Mouse (Mus musculus) G1E-ER4 (cell line): ENCODE measurements around the gene Ikzf3. TPM values are rescaled to one million over a fixed set of nuclear protein-coding genes. Genes with fewer than 3 reads are reported as not detected.

Experiments
- GATA1 ChIP-seq: IDR thresholded peaks from one replicate; pipeline ENCODE4 v1.8.0; 2012; ENCODE audit warnings: low read length, inconsistent platforms
- polyA plus RNA-seq: library from polyadenylated mRNA; stranded (reverse); fragments of >175 nt; gene quantifications from 2 replicates; pipeline ENCODE4 v1.2.3, GENCODE M21; 2012

Ikzf3 gene
- polyA plus RNA-seq, 1 experiment = not detected

- TF ChIP-seq GATA1 = no peak
These were observed 113.9 kb downstream of the Ikzf3 start for GRCm38 (mm10) chr11:98431743-98432502.

GRCm38 (mm10) chr11:98428436-98428835, 117.4 kb downstream of the Ikzf3 start:
- TF ChIP-seq GATA1 = no peak

GRCm38 (mm10) chr11:98426592-98426991, 119.2 kb downstream of the Ikzf3 start:
- TF ChIP-seq GATA1 = no peak

GRCm38 (mm10) chr11:98418939-98419547, 126.8 kb downstream of the Ikzf3 start:
- TF ChIP-seq GATA1 = no peak

- TF ChIP-seq GATA1 = no peak
These were observed 127.6 kb downstream of the Ikzf3 start for GRCm38 (mm10) chr11:98418273-98418672.

GRCm38 (mm10) chr11:98417074-98417473, 128.8 kb downstream of the Ikzf3 start:
- TF ChIP-seq GATA1 = no peak

Other genes with a start within 250 kb of the Ikzf3 start
- gene Neurod2, start 216.4 kb downstream of the Ikzf3 start, polyA plus RNA-seq = not detected in 2 replicates
- not detected in 2 replicates for gene Ppp1r1b, start 197.6 kb downstream of the Ikzf3 start, polyA plus RNA-seq
- 25.4 and 31.5 TPM in 2 replicates for gene Stard3, start 187.7 kb downstream of the Ikzf3 start, polyA plus RNA-seq
- not detected in 2 replicates for gene Tcap, start 162.2 kb downstream of the Ikzf3 start, polyA plus RNA-seq
- gene Pnmt, start 159.6 kb downstream of the Ikzf3 start, polyA plus RNA-seq = not detected in 2 replicates
- gene Pgap3, start 145.5 kb downstream of the Ikzf3 start, polyA plus RNA-seq = 11.3 and 13.7 TPM in 2 replicates
- not detected in 2 replicates for gene Erbb2, start 133.6 kb downstream of the Ikzf3 start, polyA plus RNA-seq
- 35.2 and 51.4 TPM in 2 replicates for gene Mien1, start 107.0 kb downstream of the Ikzf3 start, polyA plus RNA-seq
- not detected in 2 replicates for gene Grb7, start 99.6 kb downstream of the Ikzf3 start, polyA plus RNA-seq
- 0.35 and 0.39 TPM in 2 replicates for gene Zpbp2, start 5.1 kb upstream of the Ikzf3 start, polyA plus RNA-seq
- 38.2 and 44.7 TPM in 2 replicates for gene Ormdl3, start 41.3 kb upstream of the Ikzf3 start, polyA plus RNA-seq
- gene Lrrc3c, start 52.3 kb upstream of the Ikzf3 start, polyA plus RNA-seq = not detected in 2 replicates
- gene Gm12355, start 79.6 kb upstream of the Ikzf3 start, polyA plus RNA-seq = not detected in 2 replicates
- gene Gsdma3, start 80.3 kb upstream of the Ikzf3 start, polyA plus RNA-seq = 0.04 TPM in 1 of 2 replicates, not detected in the other
- gene Gsdma2, start 100.7 kb upstream of the Ikzf3 start, polyA plus RNA-seq = not detected in 2 replicates
- gene Gsdma, start 118.3 kb upstream of the Ikzf3 start, polyA plus RNA-seq = 0.04 TPM in 2 replicates
- 253 TPM in 2 replicates for gene Psmd3, start 136.5 kb upstream of the Ikzf3 start, polyA plus RNA-seq
- gene Csf3, start 155.2 kb upstream of the Ikzf3 start, polyA plus RNA-seq = not detected in 2 replicates
- gene Med24, start 183.4 kb upstream of the Ikzf3 start, polyA plus RNA-seq = 78.9 and 103 TPM in 2 replicates
- 30.8 and 40.6 TPM in 2 replicates for gene Thra, start 194.6 kb upstream of the Ikzf3 start, polyA plus RNA-seq
- 3.1 and 3.5 TPM in 2 replicates for gene Nr1d1, start 229.3 kb upstream of the Ikzf3 start, polyA plus RNA-seq
- 42.1 and 53.0 TPM in 2 replicates for gene Msl1, start 249.5 kb upstream of the Ikzf3 start, polyA plus RNA-seq